Mouse (Mus musculus): Measurements from ENCODE around the gene Ltb. TPM values are rescaled to one million over a fixed set of nuclear protein-coding genes. Genes with fewer than 3 reads are reported as not detected.

Ltb gene
- total RNA-seq, 2 experiments from 2014 or later = 5.5 TPM; not detected in 1

DNA sequence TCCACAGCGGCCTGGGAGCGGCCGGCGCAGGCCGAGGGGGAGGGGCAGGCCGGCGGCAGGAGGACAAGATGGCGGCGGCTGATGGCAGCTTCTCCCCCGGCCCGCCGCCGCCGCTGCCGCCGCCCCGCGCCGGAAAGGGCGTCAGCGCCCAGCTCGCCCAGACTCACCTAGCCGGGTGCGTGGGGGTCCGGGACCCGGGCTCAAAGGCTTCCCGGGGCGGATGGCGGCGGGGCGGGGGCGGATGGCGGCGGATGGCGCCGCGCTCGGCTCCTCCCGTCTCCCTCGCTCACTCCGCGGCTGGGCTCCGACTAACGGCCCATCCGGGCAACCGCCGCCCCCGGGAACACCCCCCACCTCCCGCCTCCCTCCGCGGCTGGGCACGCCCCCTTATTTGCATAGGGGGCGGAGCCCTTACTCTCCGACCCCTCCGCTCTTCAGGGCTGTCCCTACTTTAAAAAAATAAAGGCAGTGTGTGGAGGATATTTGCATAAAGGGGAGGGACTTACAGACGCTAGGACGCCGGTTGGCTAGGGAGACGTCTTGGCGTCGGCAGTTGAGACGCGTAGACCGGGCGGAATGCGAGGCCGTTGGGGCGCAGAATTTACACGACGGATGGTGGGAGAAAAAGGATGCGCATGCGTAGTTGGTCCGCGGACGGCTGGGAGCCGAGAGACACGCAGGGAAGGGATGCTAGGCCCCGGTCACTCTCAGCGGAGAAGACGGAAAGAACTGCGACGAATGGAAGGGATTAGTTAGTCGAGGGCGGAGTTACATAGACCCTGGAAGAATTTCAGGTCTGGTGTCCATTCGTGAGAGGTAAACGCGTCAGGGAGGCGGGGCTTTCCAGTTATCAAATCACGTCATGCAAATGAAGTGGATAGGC is 29.4 kb upstream of the Ltb start, which contains the start of gene Prrc2a:
TSS of gene Prrc2a (minus strand) at position 330 of the 883 bp plus-strand sequence.
- peak; percentile 88 for ATAC-seq (replicated peaks; ENCODE audit: low FRiP score, low TSS enrichment, poor library complexity, severe bottlenecking)

- no peak for ATAC-seq (replicated peaks; ENCODE audit: low FRiP score, low TSS enrichment, poor library complexity, severe bottlenecking)
Measured at GRCm38 (mm10) chr17:35165451-35166155, 28.6 kb upstream of the Ltb start.

DNA sequence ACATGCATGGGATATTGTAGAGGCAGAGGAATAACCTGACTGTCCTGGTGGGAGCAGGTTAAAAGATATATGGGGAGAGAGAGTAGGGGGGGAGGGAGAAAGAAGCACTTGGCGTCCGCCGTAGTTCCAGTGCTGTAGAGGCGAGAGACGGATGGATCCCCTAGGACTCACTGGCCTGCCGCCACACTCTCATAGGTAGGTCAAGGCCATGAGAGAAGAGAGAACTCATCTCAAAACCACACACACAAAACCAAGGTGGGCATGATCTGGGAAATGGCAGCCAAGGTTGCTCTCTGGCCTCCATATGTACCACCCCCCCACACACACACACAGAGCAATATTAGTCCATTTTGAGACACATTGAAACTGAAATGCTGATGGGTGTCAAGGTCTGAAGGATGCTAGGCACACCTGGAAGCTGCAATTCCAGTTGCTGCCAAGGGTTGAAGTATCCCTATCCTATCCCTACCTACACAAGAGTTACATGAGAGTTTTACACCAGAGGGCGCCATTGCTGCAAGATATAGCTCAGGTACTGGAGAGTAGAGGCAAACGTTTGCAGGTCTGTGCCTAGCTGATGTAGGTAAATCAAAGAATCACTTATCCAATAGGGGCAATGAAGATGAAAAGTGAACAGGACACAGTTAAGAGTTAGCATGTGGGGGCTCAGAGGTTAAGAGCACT is 27.7 kb upstream of the Ltb start:
- ATAC-seq (replicated peaks; ENCODE audit: low FRiP score, low TSS enrichment, poor library complexity, severe bottlenecking) = peak; percentile 27; the same call in 1 of the 2 replicates

- no peak for ATAC-seq (replicated peaks; ENCODE audit: low FRiP score, low TSS enrichment, poor library complexity, severe bottlenecking)
Measured at GRCm38 (mm10) chr17:35167794-35168193, 26.4 kb upstream of the Ltb start.

- no peak for ATAC-seq (replicated peaks; ENCODE audit: low FRiP score, low TSS enrichment, poor library complexity, severe bottlenecking)
Measured at GRCm38 (mm10) chr17:35168541-35169207, 25.6 kb upstream of the Ltb start.

DNA sequence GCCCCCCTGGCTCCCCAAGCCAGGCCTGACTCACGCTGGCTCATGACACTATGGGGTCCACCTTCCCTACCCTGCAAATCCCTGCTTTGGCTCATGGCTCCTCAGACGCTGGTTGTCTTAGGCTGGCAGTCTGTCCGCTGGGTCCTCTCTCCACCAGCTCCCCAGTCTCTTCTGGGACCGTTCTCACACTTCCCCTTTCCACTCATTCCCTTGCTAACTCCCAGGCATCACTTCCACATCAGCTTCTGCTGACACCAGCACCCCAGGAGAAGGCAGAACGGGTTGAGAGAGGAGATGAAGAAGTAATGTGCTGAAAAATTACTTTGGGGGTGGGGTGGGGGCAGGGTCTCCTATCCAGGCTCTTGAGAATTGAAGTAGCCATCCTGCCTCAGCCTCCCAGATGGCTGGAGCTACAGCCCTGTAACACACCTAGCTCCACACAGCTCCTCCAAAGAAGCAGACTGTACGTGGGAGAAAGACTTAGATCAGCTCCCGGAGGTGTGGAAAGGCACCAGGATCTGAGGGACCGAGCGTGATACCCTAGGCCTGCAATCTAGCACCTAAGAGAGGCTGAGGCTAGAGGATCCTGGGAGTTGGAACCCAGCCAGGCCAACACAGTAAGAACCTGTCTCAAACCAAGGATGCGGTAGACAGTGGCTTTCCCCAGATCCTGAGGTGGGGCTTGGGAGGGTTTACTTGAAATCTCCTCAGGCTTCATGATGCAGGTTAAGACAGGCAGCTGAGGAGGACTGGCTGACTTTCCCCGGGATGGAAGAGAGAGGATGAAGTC is 21.6 kb upstream of the Ltb start:
- no peak for ATAC-seq (replicated peaks; ENCODE audit: low FRiP score, low TSS enrichment, poor library complexity, severe bottlenecking)

DNA sequence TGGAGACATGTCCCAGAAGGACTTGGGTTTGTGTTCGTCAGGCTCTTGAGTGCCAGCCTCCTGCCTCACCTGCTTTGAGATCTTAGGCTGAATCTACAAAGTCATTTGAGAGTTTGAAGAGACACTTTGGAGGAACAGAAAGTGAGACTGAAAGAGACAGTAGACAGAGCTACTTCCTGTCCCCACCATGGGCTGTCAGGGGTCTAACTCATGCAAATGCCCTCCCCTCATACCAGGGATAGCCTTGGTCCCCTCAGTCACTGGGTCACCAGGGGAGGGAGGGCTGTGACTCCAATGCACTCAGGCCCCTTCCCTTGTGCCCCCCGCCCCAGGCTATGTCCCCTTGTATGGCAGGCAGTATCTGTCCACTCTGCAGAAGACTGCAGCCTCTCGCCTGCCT is 20.9 kb upstream of the Ltb start:
- ATAC-seq (replicated peaks; ENCODE audit: low FRiP score, low TSS enrichment, poor library complexity, severe bottlenecking) = no peak

DNA sequence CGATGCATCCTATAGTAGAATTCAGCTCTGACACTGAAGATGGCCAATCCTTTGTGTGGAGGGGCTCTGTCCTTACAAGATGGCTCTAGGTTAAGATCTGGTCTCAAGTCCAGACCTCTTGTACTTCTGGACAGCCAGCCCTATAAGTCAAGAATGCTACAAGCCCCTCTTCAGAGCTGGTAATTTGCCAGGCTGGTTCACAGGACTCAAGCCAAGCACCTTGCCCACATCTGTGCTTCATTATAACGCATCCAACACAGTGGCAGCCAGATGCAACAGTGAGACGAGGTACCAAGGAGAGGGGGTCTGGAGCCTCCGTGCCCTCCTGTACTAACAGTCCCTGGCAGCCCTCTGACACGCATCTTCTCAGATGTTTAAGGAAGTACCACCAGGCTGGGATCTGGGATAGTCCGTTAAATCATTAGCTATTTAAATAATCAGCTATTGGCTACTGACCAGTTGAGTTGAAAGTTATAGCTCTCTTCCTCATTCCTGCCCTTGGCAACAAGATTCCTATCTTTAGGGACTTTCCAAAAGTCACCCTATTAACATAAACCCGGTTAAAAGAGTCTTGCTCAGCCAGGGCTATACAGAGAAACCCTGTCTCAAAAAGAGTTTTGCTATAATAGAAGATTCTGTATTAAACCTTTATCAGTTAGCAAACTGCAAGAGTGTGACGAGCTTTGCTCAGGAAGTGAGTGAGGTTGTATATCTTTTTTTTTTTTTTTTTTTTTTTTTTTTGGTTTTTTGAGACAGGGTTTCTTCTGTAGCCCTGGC is 19.9 kb upstream of the Ltb start:
- ATAC-seq (replicated peaks; ENCODE audit: low FRiP score, low TSS enrichment, poor library complexity, severe bottlenecking) = no peak

DNA sequence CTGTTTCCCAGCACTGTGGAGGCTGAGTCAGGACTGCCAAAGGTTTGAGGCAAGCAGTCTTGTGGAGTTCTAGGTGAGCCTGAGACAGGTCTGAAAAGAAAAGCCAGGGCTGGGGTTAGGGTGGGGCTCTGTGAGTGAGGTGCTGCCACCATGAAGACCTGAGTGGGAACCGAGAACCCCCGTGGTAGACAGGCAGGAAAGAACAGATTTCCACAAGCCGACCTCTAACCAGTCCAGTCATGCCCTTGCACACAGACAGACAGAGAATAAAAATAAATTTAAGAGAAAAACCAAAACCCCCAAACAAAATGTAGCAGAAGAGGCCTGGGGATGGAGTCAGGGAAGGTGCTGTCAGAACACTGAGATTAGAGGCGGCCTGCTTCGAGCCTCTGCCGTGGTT is 18.9 kb upstream of the Ltb start:
- no peak for ATAC-seq (replicated peaks; ENCODE audit: low FRiP score, low TSS enrichment, poor library complexity, severe bottlenecking)

DNA sequence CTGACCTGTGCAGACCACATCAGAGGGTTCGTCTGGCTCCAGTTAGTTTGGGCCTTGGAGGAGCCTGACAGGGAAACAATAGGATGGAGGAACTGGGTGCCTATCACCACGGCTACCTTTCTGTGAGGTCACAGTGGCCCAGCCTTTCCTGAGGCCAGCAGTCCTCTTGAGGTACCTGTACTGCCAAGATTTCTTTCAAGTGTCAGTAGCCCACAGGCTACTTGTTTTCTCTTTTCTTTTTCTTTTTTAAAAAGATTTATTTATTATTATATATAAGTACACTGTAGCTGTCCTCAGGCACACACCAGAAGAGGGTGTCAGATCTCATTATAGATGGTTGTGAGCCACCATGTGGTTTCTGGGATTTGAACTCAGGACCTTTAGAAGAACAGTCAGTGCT is 18.3 kb upstream of the Ltb start, which contains the start of gene Aif1:
TSS of gene Aif1 (minus strand) at position 101 of the 400 bp plus-strand sequence.
- ATAC-seq (replicated peaks; ENCODE audit: low FRiP score, low TSS enrichment, poor library complexity, severe bottlenecking) = no peak

DNA sequence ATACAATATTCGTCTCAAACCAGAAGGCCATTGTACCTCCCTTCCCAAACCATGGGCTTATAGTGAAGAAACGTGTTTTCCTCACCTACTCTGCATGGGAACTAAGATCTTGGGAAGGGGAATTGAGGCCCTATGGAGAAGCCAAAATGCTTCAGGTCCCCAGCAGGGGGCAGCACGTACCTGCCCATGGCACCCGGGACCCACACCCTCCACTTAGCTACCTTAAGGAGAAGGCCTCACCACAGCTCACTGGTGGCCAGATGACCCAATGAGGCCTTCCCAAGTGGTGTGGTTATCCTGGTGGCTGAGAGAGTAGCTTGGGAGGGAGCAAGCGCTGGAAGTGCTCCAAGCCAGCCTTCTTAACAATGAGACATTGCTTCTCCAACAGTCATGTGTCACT is 15.7 kb upstream of the Ltb start:
- ATAC-seq (replicated peaks; ENCODE audit: low FRiP score, low TSS enrichment, poor library complexity, severe bottlenecking) = peak; percentile 89

GRCm38 (mm10) chr17:35180093-35180492 is 14.1 kb upstream of the Ltb start:
- no peak for ATAC-seq (replicated peaks; ENCODE audit: low FRiP score, low TSS enrichment, poor library complexity, severe bottlenecking)

GRCm38 (mm10) chr17:35185639-35186611 is 8.3 kb upstream of the Ltb start:
- peak; percentile 80 for ATAC-seq (replicated peaks; ENCODE audit: low FRiP score, low TSS enrichment, poor library complexity, severe bottlenecking)

- ATAC-seq (replicated peaks; ENCODE audit: low FRiP score, low TSS enrichment, poor library complexity, severe bottlenecking) = 0 out of 2 replicates have a peak, but pooled peaks have one; percentile 24
Measured at GRCm38 (mm10) chr17:35186681-35187080, 7.6 kb upstream of the Ltb start.

DNA sequence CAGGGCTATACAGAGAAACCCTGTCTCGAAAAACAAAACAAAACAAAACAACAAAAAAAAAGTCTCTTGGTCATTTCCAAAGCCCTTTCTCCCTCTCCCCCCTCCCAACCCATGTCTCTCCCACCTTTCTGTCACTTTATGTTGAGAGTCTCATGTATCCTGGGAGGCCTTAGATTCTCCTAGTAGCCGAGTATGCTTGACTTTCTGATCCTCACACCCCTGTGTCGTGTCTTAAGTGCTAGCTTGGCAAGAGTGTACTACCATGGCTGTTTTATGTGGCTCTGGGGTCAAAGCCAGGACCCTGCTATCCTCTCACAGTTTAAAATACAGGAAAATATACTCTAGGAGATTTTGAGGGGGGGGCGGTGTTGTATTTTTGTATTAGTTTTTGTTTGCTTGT is 6.9 kb upstream of the Ltb start:
- no peak for ATAC-seq (replicated peaks; ENCODE audit: low FRiP score, low TSS enrichment, poor library complexity, severe bottlenecking)

GRCm38 (mm10) chr17:35187959-35188610 is 6.2 kb upstream of the Ltb start, which contains the start of gene Lst1:
Lst1 (minus strand) TSS chr17:35188439.
- no peak for ATAC-seq (replicated peaks; ENCODE audit: low FRiP score, low TSS enrichment, poor library complexity, severe bottlenecking)
